Mouse (Mus musculus): ENCODE measurements around the gene Rplp0. TPM values are rescaled to one million over a fixed set of nuclear protein-coding genes. Genes with fewer than 3 reads are reported as not detected.

Gene Rplp0
- polyA plus RNA-seq, 1 experiment, result 2,538 TPM

DNA sequence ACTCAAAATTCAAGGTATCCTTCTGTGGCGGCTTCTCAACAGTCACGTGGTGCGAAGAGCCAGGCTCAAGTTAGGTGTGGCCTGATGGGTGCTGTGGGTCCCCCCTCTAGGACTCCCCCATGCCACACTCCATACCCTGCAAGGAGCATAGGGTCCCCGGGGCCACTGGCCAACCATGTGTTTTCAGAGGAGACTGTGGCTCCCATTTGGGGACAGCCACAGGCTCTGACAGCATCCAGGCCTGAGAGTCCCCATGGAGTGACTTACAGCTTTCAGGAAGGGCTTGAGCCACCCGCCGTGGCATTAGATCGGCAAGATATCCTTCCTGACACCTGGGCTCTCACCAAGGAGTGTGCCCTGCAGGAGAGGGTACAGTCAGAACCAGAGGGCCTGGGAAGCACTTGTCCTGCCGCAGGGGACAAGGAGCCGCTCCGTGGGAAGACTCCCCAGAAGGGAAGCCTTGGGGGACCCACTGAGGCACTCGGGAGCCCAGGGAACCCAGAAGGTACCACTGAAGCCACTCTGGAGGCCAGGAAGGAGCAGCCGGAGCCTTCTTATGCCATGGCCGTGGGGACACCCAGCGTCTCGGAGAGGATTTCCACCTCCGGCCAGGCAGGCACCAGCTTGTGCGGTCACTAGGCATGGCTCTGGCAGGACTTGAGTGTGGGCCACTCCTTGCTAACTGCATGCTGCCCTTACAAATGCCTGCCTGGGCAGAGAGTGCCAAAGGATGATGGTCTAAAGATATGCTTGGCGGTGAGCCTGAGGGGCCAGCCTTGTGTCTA is 10.6 kb upstream of the Rplp0 start:
- no peaks in the 10 kb centered on the region for H3K9me3 ChIP-seq
- H3K36me3 ChIP-seq (replicated peaks; ENCODE audit: low read length), result peaks cover 100% of the 10 kb centered on the region
- H3K27me3 ChIP-seq (replicated peaks), result no peaks in the 10 kb centered on the region
- H3K4me1 ChIP-seq, result peaks cover 10% of the 10 kb centered on the region
- no peak overlapping the region for H3K4me3 ChIP-seq (replicated peaks)
- TF ChIP-seq FLI1 (IDR thresholded peaks at IDR 0.05; ENCODE audit: low read length), result no peak
- TF ChIP-seq GATA1 (IDR thresholded peaks at IDR 0.05; ENCODE audit: borderline replicate concordance, low read length), result no peak

DNA sequence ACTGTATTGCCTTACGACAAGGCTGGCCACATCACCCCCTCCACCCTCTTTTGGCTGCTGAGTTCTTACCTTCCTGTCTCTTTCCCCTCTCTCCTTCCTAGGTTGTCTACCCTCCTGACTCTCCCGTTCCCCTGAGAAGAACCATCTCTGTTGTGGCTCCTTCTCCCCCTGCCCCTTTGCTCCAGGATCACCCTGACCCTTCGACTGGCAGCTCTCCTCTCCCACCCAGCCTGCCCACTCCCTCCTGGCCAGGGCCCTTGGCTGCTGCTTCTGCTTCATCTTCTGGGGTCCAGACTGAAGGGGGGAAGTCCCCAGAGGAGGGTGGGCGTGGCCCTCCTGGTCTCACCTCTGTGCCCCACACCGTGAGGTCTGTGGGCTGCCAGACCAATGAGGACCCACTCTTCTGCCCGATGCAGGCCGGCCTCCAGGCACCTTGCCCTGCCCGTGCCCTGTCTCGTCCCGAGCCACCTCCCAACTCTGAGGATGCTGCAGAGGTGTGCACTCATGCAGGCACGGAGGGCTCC is 8.7 kb upstream of the Rplp0 start:
- no peaks in the 10 kb centered on the region for H3K27me3 ChIP-seq (replicated peaks)
- TF ChIP-seq GATA1 (IDR thresholded peaks at IDR 0.05; ENCODE audit: borderline replicate concordance, low read length), result no peak
- no peak for TF ChIP-seq FLI1 (IDR thresholded peaks at IDR 0.05; ENCODE audit: low read length)
- H3K9me3 ChIP-seq, result no peaks in the 10 kb centered on the region
- peaks cover 6% of the 10 kb centered on the region for H3K4me1 ChIP-seq
- H3K4me3 ChIP-seq (replicated peaks), result no peak overlapping the region
- peaks cover 98% of the 10 kb centered on the region for H3K36me3 ChIP-seq (replicated peaks; ENCODE audit: low read length)

DNA sequence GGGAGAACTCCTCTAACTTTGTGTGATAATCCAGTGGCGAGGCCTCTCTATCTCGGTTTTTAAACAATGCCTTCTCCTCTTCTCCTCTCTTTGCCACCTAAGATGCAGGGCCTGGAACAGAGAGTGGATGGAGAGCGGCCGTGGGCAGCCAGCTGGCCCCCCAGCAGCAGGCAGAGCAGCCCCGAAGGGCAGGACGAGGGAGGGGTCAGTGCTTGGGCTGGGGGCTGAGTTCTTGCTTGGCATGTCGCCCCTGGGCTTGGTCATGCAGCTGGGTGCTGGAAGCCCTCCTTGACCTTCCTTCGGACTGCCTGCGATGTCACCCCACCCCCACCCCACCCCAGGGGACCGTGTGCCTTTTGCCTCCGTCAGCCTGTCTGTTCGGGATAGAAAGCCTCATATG is 7.9 kb upstream of the Rplp0 start:
- Histone ChIP-seq H3K4me1 (peaks cover 15% of the 10 kb centered on the region), H3K36me3 (replicated peaks; ENCODE audit: low read length) (peaks cover 89% of the 10 kb centered on the region), H3K9me3 (no peaks in the 10 kb centered on the region), H3K4me3 (replicated peaks) (no peak overlapping the region), H3K27me3 (replicated peaks) (no peaks in the 10 kb centered on the region)
- TF ChIP-seq GATA1 (IDR thresholded peaks at IDR 0.05; ENCODE audit: borderline replicate concordance, low read length) (no peak), FLI1 (IDR thresholded peaks at IDR 0.05; ENCODE audit: low read length) (no peak)

DNA sequence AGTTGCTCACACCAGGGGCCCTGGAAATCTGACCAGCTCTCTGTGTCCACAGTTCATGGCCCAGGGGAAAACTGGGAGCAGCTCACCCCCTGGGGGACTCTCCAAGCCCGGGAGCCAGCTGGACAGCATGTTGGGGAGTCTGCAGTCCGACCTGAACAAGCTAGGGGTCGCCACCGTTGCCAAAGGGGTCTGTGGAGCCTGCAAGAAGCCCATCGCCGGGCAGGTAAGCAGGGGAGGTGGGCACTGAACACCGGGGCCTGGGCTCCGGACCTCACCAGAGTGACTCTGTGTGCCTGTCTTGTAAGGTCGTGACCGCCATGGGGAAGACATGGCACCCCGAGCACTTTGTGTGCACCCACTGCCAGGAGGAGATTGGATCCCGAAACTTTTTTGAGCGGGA is 7.5 kb upstream of the Rplp0 start:
- no peaks in the 10 kb centered on the region for H3K27me3 ChIP-seq (replicated peaks)
- peaks cover 18% of the 10 kb centered on the region for H3K4me1 ChIP-seq

DNA sequence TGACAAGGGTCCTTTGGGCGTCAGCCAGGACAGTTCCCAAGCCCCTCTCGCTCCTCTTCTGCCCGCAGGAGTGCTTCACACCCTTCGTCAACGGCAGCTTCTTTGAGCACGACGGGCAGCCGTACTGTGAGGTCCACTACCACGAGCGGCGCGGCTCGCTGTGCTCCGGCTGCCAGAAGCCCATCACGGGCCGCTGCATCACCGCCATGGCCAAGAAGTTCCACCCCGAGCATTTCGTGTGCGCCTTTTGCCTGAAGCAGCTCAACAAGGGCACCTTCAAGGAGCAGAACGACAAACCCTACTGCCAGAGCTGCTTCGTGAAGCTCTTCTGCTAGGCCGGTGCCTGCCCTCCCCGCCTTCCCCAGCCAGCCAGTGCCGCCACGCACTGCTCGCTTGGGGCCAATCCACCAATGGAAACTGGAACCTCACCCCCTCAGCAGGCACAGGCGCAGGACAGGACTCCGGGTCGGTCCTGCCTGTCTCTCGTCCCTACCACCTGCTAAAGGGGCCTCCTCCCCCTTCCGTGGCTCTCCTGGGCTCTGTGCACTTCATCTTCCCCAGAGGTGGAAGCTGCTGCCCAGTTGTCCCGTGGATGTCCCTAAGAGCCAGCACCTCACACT is 5.4 kb upstream of the Rplp0 start:
- no peak for TF ChIP-seq GATA1 (IDR thresholded peaks at IDR 0.05; ENCODE audit: borderline replicate concordance, low read length)
- no peak for TF ChIP-seq FLI1 (IDR thresholded peaks at IDR 0.05; ENCODE audit: low read length)
- no peaks in the 10 kb centered on the region for H3K9me3 ChIP-seq
- H3K4me1 ChIP-seq, result peaks cover 25% of the 10 kb centered on the region
- H3K4me3 ChIP-seq (replicated peaks), result no peak overlapping the region
- H3K27me3 ChIP-seq (replicated peaks), result no peaks in the 10 kb centered on the region
- peaks cover 64% of the 10 kb centered on the region for H3K36me3 ChIP-seq (replicated peaks; ENCODE audit: low read length)

More for the DNA sequence above, 7.5 kb upstream of the Rplp0 start:
- Histone ChIP-seq H3K4me3 (replicated peaks) (no peak overlapping the region), H3K9me3 (no peaks in the 10 kb centered on the region), H3K36me3 (replicated peaks; ENCODE audit: low read length) (peaks cover 85% of the 10 kb centered on the region)
- no peak for TF ChIP-seq GATA1 (IDR thresholded peaks at IDR 0.05; ENCODE audit: borderline replicate concordance, low read length)
- TF ChIP-seq FLI1 (IDR thresholded peaks at IDR 0.05; ENCODE audit: low read length), result no peak

DNA sequence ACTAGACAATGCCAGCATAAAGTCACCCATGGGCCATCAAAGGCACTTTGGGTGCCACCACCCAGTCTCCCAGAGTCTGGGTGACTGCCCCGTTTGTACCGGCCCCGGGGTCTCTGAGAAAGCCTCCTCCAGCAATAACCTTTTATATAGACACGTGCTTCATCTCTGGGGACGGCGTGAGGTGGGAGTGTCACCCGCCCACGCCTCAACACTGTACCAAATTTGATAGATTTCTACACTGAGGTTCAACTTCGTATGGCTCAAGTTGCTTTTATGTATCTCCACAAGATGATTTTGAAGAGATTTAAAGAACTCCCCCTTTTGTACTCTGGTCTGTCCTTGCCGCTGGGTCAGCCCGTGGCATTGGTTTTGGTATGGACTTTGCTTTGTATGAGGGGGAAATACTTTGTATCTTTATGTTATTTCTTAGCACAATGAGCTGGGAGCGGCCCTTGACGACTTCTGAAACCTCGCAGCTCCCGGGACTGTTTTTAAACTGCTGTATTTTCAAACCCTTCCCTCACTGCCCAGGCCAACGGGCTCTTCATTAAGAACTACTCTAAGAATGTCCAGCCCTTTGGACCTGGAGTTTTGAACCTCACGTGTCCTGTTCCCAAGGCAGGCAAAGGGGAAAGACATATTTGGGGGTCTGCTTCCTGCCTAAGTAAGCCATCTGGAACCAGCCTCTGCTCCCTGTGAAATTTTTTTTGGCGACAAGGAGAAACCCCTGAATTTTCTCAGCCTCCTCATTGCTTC is 4.6 kb upstream of the Rplp0 start:
- peaks cover 25% of the 10 kb centered on the region for H3K4me1 ChIP-seq
- no peaks in the 10 kb centered on the region for H3K9me3 ChIP-seq
- TF ChIP-seq GATA1 (IDR thresholded peaks at IDR 0.05; ENCODE audit: borderline replicate concordance, low read length) (no peak), FLI1 (IDR thresholded peaks at IDR 0.05; ENCODE audit: low read length) (no peak)
- H3K36me3 ChIP-seq (replicated peaks; ENCODE audit: low read length), result peaks cover 56% of the 10 kb centered on the region
- H3K27me3 ChIP-seq (replicated peaks), result no peaks in the 10 kb centered on the region
- no peak overlapping the region for H3K4me3 ChIP-seq (replicated peaks)

DNA sequence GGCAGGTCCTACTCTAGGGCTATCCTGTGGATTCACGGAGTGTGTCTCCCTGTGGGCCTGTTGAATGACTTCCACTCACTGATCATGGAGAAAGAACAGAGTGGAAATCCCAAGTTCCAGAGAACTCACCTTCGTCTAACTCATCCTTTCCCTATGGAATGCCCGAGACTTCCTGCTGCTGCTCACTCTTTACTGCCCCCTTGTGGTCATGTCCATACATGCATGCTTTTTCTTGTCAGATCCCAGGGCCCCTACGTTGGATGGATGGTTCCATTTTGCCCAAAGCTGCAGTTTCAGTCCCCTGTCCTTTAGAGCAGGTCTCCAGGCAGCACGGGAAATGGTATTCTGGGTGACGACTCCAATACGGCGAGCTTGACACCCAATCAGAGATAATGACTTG is 3.0 kb upstream of the Rplp0 start:
- H3K4me1 ChIP-seq, result peaks cover 36% of the 10 kb centered on the region
- no peak for TF ChIP-seq GATA1 (IDR thresholded peaks at IDR 0.05; ENCODE audit: borderline replicate concordance, low read length)
- TF ChIP-seq FLI1 (IDR thresholded peaks at IDR 0.05; ENCODE audit: low read length), result no peak
- peak overlapping the region; percentile 82 for H3K4me3 ChIP-seq (replicated peaks)
- no peaks in the 10 kb centered on the region for H3K9me3 ChIP-seq
- H3K27me3 ChIP-seq (replicated peaks), result no peaks in the 10 kb centered on the region
- H3K36me3 ChIP-seq (replicated peaks; ENCODE audit: low read length), result peaks cover 49% of the 10 kb centered on the region

DNA sequence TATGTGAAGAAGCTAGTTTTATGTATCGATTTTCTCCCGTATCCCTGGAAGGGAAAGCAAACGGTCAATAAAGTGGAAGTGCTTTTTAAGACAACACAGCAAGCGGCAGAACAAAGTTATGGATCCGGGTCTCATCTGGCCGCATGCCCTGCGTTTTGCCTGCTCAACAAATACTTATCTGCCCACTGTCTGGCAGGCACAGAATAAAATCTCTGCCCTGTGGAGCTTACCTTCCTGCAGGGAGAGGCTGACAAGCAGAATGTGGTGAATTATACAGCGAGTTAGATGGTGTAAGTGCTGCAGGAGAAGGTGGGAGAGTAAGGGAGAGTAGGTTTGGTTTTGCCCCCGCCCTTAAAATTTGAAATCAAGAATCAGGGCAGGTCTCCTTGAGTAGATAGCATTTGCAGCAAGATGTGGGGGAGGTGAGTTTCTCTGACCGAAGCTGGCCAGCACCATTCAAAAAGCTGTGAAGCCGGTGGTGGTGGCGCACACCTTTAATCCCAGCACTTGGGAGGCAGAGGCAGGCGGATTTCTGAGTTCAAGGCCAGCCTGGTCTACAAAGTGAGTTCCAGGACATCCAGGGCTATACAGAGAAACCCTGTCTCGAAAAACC is 979 bp upstream of the Rplp0 start:
- H3K9me3 ChIP-seq, result no peaks in the 10 kb centered on the region
- H3K36me3 ChIP-seq (replicated peaks; ENCODE audit: low read length), result peaks cover 48% of the 10 kb centered on the region
- peaks cover 52% of the 10 kb centered on the region for H3K4me1 ChIP-seq

DNA sequence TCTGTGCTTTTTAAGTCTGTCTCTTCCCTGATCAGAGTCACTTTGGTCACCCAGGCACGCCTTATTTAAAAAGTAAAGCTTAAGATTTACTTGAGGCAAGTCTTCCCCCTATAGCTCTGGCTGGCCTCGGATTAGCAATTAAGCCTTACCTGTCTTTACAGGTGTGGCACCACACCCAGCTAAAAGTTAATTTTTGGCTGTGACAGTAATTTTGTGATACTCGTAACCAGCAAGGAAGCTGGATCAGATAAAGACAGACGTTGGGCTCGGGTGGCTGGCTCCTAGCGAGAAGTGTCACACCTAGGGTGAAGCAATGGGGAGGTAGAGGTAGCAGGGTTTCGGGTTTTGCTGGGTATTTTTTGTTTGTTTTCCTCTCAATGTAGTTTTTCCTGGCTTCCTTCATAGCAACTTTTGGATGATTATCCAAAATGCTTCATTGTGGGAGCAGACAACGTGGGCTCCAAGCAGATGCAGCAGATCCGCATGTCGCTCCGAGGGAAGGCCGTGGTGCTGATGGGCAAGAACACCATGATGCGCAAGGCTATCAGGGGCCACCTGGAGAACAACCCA is 1.2 kb downstream of the Rplp0 start:
- TF ChIP-seq GATA1 (IDR thresholded peaks at IDR 0.05; ENCODE audit: borderline replicate concordance, low read length) (no peak), FLI1 (IDR thresholded peaks at IDR 0.05; ENCODE audit: low read length) (no peak)
- Histone ChIP-seq H3K36me3 (replicated peaks; ENCODE audit: low read length) (peaks cover 38% of the 10 kb centered on the region), H3K4me1 (peaks cover 61% of the 10 kb centered on the region), H3K27me3 (replicated peaks) (no peaks in the 10 kb centered on the region), H3K4me3 (replicated peaks) (peak overlapping the region; percentile 94), H3K9me3 (no peaks in the 10 kb centered on the region)

More for the DNA sequence above, 979 bp upstream of the Rplp0 start:
- TF ChIP-seq FLI1 (IDR thresholded peaks at IDR 0.05; ENCODE audit: low read length), result no peak
- TF ChIP-seq GATA1 (IDR thresholded peaks at IDR 0.05; ENCODE audit: borderline replicate concordance, low read length), result no peak
- Histone ChIP-seq H3K27me3 (replicated peaks) (no peaks in the 10 kb centered on the region), H3K4me3 (replicated peaks) (no peak overlapping the region)
